Comparison of ENCODE assay signal across 1 mouse cellular context in genomic region chr5:146229869-146230650, GRCm38 (mm10).
A peak's percentile ranks its signal among the peaks of the same experiment; 100 is the strongest.
TF ChIP-seq lines count a peak whose summit lies in the region.

No protein-coding gene starts in this region.

TF ChIP-seq in MEL, 35 proteins besides CTCF, POLR2A, EP300 and RAD21 (continued from another document):
- no peak for TF ChIP-seq GATA1 (IDR thresholded peaks at IDR 0.05; ENCODE audit: low read depth, low read length)
- TF ChIP-seq MAZ (IDR thresholded peaks at IDR 0.05; ENCODE audit: low read depth, low read length) = no peak
- TF ChIP-seq MAX (IDR thresholded peaks at IDR 0.05; ENCODE audit: low read length) = peak; percentile 50; the same call in 1 of the 2 replicates
